Mouse (Mus musculus) right cerebral cortex, postnatal 4 days (tissue): Measurements from ENCODE around the gene Tmcc3.
A peak's percentile ranks its signal among the peaks of the same experiment; 100 is the strongest.

Experiments
- DNase-seq: peaks from one replicate; pipeline ENCODE4 v3.0.0-alpha.2; 2022

Tmcc3 gene

DNA sequence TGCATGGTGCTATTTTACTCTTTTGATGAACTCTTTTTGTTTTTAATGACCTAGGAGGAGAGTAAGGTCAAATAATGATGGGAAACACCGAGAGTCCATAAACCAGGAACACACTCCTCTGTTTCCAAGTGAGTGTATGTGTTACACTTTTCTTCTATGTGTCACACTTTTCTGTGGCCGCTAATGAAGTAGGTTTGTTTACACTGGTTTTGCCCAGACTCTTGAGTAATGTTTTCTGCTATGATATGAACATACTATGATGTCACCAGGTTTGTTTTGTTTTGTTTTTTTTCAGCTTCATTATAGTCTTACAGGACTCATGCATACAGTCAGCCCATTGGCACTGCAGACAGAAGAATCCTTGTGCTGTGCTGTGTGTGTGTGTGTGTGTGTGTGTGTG lies 243.6 kb downstream of the Tmcc3 start:
- no peak for DNase-seq

DNA sequence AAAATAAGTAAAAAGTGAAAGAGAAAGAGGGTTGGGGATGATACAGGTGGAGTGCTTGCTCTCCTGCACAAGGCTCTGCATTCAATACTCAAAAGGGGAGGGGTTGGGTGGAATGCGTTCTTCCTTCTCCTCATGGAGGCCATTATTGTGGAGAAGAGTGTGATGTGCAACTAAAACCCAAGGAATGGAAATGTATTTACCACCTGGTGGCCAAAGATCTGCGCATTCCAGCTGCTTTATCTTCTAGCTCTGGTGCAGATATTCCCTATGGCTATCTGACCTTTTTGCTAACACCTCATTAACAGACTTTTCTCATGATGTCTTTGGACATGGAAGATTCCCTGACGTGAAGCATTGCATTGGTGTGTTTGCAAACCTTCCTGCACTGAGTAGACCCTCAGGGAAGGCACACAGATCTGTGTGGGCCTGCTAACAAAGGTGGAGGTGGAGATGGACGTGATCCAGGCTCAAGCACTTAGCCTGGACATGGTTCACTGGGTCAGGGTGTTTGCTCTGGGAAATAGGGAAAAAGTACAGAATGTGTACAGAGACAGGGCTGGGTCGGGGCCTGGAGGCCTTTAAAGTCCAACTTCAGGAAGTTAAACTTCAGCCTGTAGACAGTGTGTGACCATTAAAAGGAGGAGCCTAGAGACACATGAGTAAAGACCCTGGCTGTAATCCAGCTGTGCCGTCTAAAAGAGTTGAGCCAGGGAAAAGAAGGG lies 245.8 kb downstream of the Tmcc3 start:
- DNase-seq: no peak

DNA sequence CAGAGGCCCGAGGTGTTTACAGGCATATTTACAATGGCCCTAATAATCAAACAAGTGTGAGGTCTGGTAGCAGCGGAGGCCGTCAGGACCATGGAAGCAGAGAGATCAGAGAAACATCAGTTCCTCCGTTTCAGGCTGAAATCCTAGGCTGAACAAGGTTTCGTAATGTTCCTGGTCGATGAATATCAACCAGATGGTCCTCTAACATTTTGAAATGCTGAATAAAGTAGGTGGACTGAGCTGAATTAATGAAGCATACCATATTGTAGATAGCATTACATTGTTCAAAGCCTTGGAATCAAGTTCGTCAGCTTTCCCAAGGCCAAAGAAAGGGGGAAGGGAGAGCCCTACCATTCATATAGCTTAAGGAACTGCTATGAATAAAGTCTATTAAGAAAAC lies 247.1 kb downstream of the Tmcc3 start:
- DNase-seq: no peak

DNA sequence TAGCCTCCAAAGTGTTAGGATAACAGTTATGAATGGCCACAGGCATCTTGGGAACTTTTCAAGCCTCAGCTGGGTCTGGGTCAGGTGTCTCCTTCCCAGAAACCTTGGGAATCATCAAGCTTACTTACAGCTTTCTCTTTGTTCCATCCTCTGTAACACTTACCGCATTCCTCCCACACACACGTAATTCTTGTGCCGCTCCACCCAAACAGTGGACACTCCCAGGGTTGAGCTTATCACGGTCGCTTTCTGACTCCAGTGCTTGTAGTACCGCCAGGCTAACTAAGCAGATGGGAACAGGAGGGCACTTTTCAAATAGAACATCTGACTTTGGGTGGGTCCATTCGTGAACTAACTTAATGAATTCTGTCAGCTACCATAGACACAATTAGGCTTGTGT lies 249.6 kb downstream of the Tmcc3 start:
- DNase-seq: no peak

DNA sequence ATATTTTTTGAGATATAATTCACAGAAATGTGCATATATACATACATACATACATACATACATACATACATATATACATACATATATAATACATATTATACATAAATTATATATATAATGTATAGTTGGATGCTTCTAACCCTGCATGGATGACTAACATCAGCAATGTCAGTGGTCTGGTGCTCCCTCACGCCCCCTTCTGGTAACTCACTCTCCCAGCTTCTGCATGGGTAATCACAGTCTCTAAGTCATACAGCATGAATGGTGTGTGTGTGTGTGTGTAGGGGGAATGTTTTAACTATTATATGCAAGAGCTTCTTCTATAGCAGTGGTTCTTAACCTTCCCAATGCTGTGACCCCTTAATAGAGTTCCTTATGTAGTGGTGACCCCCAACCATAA lies 250.4 kb downstream of the Tmcc3 start:
- peak; percentile 44 for DNase-seq

DNA sequence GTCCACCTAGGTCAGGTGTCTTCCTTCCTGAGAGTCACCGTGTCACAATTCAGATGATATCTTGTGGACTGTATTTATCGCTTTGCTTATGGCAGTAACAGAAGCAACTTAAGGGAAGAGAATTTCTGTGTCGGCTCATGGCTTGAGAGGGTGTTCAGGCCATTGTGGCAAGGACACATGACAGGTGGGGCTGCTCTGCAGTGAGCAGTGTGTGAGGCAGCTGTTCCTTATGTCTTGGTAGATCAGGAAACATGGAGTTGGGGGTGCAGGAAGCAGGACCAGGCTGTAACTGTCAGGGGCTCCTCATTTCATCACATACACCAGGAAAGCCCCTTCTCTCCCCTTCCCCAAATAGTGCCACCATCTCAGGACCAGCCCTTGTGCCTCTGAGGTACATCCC lies 251.2 kb downstream of the Tmcc3 start:
- DNase-seq: no peak

DNA sequence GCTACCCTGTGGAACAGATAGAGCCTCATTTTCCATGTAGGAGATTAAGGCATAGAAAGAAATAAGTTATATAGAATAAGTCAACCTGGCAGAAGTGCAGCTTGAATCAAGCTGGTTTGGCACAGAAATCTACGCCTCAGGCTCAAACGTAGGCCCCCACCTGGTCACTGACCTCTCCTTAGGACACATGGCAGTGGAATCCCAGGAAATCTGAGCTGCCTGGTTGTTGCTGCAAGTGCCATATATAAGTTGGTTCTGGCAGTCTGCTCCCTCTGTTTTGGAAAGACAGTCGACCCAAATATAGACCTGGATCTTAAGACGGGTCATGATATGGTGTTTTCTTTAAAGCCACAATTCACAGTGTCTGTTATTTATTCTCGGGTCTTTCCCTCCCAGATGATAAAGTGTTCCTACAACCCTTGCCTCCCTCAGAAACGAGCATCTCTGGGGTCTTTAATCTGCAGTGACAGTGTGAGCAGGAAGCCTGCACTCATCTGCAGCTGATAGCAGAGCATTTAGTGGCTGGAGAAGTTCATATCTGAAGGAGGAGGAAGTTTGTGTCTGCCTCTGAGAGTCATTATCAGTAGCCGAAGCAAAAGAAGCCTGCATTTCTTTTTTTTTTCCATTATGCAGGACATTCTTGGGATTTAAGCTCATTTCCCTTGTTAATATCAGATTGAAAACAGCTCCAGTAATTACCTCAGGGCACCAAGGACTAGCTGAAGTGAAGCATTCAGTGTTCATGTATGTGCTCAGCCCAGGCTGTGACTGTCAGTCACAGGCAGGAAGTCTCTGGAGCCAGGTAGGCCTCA lies 253.9 kb downstream of the Tmcc3 start:
- no peak for DNase-seq

DNA sequence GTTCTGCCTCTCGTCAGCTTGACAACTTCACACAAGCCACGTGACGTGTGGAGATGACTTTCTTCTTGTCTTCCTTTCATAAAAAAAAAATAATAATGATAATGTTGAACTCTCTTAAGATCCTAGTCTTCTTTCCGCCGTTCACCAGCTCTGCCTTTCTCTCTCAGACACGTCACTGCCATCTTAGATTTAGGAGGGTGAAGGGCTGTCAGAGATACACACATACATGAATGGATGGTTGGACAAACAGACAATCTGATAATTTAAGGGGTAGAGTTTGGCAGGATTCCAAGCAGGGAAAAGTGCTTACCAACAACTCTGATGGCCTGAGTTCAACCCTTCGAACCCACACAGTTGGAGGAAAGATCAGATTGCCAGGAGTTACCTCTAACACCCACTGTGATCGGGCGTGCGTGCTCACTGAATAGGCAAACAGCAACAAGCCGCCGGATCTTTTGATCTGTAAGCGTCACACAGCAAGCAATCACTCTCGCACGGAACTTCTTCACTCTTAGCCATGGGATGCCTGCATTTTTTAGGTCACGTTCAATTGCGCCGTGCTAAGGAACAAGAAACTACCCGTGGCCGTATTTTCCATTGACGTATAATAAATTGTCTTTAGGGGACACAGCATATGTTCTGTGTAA lies 254.6 kb downstream of the Tmcc3 start:
- no peak for DNase-seq

DNA sequence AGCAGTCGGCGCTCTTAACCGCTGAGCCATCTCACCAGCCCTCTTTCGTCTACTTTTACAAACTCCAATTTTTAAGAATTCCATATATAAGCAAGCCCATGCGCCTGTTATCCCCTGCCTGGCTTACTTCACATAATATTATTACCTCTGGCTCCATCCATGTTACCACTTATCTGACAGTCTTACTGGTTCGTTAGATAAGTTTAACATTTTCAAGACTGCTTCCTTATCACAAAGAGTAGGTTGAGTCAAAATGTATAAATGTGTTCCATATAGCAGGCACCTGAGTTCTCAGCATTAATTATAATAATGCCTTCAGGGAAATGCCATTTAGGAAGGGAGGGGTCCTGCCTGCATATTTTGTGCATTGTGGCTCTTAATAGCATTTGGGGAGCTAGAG lies 255.5 kb downstream of the Tmcc3 start:
- no peak for DNase-seq

DNA sequence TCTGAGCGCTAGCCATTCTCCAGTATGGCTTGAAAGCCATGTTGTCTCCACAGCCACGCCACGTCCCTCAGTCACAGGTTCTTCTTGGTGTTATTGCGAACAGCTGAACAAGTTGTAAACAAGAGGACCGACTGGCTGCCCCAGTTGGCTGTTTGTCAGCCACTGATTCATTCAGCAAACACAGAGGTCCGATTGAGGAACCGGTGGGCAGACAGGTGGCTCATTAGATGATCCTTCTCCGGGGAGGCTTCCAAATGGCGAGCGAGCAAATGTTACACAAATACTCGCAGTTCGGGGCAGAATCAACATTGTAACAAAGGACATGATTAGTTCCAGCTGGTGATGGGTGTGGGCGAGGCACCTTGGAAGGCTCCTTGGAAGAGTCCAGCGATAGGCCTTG lies 256.2 kb downstream of the Tmcc3 start:
- DNase-seq: no peak

DNA sequence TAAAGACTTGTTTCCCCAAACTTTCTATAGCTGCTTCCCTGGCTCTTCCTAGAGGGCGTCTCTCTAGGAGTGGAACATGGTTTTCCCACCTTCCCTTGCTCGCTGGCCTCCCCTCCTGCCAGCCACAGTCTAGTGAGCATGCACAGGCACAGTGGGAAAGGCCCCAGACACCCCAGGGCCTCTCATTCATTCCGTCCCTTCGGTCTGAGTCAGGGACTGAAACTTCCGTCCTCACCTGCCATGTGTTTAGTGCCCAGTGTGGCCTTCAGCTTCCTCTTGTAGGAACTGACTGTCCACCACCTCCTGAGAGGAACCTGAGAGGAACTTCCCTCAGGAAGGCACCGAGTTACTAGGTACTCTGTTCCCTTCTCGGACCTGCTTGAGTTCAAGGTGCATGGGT lies 257.1 kb downstream of the Tmcc3 start:
- DNase-seq: no peak

DNA sequence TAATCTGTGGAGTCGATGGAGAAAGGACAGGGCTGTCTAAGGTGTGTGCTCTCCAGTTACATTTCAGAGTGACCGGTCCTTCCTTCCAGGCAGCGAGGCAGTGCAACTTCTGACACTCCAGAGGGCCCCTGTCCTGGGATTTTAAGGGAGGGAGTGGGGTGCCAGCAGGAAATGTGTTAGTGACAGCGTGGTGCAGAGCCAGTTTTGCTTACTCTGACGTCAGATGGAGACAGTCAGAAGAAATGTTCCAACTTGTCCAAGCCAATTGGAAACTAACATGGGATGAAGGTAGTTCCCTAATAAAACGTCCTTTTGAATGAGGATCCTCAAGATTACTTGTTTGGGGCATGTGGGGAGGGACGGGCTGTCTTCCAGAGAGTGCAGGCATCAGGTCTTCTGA lies 258.0 kb downstream of the Tmcc3 start:
- no peak for DNase-seq

DNA sequence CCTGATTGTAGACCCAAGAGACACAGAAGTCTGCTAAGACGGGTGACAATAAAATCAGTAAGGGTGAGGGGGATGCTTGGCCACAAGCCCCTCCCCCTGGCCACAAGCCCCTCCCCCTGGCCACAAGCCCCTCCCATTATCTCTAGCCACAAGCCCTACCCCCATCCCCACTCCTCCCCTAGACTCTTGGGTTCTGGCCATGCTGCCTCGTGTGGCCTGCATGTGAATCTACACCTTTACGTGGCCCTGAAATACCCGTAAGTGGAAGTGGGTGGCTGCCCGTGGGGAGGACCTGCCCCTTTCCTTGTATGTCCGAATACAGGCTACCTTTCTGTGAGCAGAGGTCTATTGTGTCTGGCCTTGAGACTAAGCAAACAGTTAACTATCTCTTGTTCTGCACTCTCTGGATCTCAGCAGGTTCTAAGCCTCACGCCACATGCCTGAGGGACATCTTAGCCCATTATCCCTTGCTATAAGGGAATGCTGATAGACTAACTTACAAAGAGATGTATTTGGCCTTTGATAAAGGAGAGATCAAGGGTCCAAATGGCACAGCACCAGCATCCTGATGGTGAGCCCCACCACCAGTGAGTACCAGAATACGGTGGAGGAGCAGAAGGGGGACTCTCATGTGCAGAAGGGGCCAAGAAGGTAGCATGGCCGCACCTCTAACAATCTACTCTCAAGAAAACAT lies 260.3 kb downstream of the Tmcc3 start:
- DNase-seq: no peak

DNA sequence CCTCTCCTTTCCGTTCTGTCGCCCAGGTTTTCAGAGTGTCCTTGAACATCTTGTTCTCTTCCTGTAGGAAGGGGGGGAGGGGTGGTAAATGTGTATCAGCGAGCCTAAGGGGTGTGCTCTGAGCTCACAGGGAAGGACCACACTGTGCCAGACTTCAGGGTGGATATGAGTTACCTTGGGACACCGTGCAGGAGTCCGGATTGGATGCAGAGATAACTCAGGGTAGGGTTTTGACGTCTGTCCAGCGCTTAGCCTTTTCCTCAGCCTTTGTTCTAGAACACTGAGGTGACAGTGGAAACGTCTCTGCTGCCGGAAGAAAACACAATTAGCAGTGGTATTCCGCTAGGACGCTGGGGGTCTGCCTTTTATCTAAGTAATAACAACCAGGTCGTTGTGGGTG lies 261.0 kb downstream of the Tmcc3 start:
- DNase-seq: no peak

DNA sequence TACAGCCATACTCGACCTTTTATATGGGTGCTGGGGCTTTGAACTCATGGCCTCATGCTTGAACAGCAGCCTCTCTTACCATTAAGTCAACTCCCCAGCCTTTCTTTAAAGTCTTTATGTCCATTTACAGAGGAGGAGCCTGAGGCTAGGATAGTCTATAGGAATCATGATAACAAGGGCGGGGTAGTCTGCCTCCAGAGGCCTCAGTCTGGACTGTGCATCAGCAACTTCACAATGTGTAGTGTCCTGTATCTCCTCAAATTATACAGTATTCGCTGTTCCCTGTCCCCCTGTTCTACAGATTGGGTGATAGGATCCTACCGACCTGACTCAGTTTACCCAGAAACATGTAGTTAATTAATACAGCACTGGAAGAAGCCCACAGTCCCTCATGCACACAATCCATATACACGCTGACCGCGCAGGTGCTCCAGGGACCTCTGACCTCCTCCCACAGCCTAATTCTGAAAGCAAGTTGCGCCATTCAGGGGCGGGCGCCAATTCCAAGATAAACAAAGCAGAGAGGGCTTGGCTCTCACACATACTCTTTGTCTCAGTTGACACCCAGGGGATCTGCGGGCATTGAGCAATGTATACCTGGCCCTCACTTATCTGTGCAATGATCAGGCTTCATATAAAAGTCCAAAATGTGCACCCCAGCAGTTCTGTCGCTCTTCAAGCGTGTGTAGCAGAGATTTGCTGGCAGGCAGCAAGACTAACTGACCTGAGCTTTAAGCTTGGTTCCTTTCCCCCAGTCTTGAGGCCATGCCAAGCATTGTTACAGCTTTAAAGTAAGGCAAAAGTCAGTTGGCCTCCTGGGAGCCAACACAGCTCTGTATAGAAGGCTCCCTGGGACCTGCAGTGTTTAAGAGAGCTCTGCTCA lies 262.9 kb downstream of the Tmcc3 start:
- no peak for DNase-seq

DNA sequence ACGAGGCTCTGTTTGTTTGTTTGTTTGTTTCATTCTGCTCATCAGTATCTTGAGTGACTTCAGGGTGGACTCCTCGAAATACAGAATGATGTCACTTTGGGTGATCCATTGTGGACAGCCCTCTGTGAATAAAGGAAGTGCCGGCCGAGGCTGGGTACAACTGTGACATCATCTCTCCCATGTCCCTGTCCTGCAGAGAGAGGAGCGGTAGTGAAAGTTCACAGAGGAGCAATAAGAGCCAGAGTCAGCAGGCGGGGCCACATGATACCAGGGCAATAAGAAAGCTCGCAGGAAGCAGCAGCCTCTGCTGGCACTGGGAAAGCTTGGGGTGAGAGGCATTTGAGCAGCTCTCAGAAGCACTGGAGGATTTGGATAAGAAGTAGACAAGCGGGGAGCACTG lies 264.2 kb downstream of the Tmcc3 start:
- DNase-seq: no peak

DNA sequence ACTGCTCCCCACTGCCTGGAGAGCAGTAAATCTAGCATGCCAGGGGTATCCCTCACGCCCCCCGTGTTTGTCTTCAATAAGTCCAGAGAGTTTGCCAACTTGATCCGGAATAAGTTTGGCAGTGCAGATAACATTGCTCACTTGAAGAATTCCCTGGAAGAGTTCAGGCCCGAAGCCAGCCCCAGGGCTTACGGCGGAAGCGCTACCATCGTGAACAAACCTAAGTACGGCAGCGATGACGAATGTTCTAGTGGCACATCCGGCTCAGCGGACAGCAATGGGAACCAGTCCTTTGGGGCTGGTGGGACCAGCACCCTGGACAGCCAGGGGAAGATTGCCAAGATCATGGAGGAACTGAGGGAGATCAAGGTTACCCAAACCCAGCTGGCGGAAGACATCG lies 267.1 kb downstream of the Tmcc3 start:
- no peak for DNase-seq

DNA sequence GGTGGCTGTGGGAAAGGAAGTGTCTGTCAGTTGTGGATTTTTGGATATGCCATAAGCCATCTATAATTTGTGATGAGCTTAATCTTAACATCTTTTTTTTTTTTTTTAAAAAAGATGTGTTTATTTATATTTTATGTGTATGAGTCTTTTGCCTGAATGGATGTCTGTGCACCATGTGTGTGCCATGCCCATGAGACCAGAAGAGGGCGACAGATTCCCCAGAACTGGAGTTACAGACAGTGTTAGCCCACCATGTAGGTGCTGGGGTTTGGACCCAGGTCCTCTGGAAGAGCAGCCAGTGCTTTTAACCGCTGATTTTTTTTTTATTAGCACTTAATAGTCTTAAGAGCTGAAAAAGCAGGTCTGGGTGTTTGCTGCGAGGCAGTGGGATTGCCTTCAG lies 269.6 kb downstream of the Tmcc3 start:
- no peak for DNase-seq

DNA sequence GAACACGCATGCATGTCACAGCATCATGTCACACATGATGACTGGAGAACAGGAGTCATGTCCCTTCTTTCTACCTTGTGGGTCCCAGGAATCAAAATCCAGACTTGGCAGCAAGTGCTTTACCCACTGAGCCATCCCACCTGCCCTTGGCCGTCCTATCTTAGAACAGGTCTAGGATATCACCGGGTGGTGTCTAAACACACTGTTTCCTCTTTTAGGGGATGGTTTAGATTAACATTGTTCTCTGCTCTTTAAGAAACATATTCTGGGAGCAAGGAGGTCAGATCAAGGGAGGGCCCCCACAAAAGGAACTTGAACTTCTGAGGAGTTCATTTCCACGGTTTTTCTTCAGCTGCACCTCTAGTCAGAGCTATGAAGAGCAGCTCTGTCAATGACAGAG lies 272.0 kb downstream of the Tmcc3 start:
- DNase-seq: no peak

DNA sequence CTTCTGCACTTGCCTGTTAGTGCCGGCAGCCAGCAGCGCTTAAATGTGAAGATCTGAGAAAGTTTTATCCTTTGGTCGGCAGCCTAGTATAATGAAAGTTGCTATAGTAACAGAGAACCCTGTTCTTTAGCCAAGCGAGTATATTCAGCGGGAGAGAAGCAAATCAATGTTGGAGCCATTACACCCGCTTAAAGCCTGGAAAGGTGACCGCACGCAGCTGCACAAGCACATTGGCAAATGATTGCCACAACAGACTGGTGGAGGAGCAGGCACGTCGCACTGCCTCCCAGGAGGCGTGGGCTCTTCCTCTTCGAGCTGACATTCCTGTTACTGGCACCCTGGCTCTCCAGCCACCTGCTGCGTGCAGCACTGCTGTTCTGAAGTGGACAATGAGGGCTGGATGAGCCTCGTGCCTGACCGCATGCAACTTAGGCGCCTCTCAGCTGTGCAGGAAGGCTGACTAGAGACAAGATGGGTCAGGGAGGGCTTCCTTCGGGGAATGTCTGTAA lies 273.2 kb downstream of the Tmcc3 start:
- peak; percentile 20 for DNase-seq

DNA sequence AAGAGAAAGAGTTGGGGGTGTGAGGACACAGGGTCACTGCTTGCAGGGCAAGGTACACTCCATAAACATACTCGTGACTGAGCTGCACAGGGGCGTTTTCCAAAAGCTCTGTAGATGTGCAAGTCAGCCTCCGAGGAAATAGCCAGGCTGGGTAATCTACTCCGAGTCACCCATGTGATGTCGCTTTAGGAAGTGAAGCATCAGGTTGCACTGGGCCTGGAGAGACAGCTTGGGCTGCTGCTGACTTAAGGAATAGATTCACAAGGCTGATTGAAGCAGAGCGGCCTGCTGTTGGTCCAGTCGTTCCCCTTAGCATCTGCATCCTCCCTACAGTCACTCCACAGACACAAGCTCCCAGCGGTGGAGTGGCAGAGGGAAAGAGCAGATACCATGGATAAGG lies 274.1 kb downstream of the Tmcc3 start:
- DNase-seq: no peak

DNA sequence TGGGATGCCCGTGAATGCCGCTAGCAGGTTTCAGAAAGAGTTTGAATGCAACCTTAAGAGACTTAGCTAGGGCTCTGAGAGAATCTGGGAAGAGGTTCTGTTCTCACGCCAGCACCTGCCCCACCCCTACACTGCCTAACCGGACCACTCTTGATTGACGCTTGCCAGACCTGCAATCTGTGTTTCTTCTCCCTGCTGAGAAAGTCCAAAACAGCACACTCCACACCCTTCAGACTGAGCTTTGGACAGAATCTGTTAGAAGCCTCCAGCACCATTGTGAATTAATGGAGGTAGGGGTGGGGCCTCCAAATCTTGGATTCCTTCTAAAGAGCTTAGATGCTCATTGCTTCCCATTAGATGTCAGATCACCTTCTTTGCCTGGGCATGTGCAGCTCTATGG lies 277.2 kb downstream of the Tmcc3 start:
- no peak for DNase-seq
